Mouse (Mus musculus): Measurements from ENCODE around the gene Pfdn5.

DNA sequence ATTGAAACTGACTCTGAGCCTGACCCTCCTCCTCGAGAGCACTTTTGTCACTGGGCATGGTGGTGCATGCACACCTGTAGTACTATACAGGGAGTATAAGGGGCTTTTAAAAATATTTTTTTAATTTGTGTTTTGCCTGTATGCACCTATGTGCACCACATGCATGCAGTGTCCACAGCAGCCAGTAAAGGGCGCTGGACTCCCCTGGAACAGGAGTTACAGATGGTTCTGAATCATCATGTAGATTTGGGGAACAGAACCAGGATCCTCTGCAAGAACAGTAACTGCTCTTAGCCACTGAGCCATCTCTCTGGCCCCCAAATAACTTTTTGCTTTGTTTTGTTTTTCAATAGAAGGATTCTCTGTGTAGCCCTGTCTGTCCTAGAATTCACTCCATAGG is 26.3 kb downstream of the Pfdn5 start:
- TF ChIP-seq CTCF (IDR thresholded peaks at IDR 0.05; ENCODE audit: control insufficient read depth, insufficient read depth, insufficient read length) (no peak), FOSL1 (IDR thresholded peaks at IDR 0.05; ENCODE audit: insufficient read depth, low read length, poor library complexity, severe bottlenecking) (no peak), CEBPB (IDR thresholded peaks at IDR 0.05; ENCODE audit: low read depth) (no peak), MAX (IDR thresholded peaks at IDR 0.05) (no peak), MYOD1 (IDR thresholded peaks at IDR 0.05; ENCODE audit: control insufficient read depth, insufficient read length, low read depth) (no peak), USF1 (IDR thresholded peaks at IDR 0.05; ENCODE audit: low read depth) (no peak), MYOG (IDR thresholded peaks at IDR 0.05; ENCODE audit: control insufficient read depth, extremely low read depth, insufficient read length) (no peak)
